Mouse (Mus musculus) thymus, postnatal 10 days (tissue): Measurements from ENCODE around the gene Gtf2h1.
"Not testable (repeated sequence)": the region's sequence is repeated elsewhere in the genome, so short reads cannot be mapped to it uniquely, and the experiment has no call there.

Experiments
- DNase-seq, 2 experiments: peaks; one replicate each; pipeline ENCODE4 v3.0.0; 2021; ENCODE audit warnings: low spot score in 2 of 2

Gtf2h1 gene

DNA sequence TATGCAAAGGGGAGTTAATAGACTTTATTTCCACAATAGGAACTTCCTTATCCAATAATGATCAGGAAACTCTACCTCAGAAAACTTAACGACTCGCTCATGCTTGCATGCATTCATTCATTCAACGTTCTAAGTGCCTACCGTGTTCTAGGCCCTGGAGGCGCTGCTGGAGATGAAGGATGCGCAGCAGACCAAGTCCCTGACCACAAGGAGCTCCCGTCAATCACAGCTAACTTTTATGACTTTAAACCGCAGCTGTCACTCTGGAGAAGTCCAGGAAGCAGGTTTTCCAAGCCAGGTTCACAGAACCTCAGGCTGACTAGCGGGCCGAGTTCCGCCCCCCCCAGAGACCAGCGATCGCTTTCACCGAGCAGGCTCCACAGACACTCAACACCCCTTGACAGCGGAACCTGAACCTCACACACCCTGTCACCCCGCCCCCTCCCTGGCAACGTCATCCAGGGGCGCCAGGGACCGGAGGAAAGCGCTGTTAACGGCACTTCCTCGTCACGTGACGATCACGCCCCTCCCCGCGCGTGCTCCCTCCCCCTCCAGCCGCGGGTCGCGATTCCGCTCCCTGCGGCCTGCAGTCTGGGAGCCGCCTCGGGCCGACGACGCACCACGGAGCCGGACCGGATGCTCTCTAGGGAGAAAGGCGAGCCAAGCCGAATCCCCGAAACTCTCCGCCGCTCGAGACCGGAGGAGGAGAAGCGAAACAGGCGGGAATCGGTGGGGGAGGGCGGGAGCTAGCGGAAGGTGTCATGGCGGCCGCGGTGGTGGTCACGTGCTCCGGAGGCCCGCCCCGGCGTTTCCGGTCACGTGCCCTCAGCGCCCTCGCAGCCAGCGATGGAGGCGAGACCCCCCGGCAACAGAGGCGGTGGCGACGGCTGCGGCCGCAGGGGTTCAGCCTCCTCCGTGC is at the start of gene Gtf2h1, which contains the start of gene Hps5:
Gene Gtf2h1 (plus strand): TSS at position 817 of the 919 bp plus-strand sequence.
Gene Hps5 (minus strand): TSS at position 778 of the 919 bp plus-strand sequence.
- peak; percentile 98 to 99 for DNase-seq

DNA sequence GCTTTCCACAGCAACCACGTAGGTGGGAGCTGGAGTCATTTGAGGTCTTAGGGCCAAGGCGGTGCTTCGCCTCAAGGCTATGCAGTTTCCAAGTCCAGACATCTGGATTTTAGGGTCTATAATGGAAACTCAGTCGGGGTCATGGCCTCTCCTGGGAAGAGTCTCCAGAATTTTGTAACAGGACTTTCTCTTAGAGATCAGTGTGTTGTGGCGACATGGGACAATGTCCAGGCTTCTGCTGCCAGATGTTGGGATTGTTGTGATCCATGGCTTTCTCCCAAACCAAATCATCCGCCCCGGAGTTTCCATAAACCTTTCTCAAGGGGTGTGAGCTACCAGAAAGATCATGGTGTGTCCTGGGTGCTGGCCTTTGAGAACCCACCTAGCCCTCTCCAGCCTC is 49.5 kb upstream of the Gtf2h1 start:
- DNase-seq: no peak

DNA sequence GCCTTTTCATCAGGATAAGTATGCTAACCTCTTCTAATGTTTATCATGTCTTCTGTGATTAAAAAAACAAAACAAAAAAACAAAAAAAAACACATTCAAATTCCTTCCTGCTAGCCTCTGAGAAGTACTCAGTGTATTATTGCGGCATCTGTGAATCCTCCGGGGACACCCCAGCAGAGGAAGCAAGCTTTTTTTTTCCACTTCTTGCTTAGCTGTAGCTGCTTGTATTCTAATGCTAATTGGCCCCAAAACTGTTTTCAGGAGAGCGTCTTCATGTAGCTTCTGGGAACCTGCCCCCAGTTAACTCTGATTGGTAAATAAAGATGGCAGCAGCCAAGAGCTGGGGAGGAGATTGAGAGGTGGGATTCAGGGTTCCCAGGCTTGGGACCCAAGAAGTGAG is 47.4 kb upstream of the Gtf2h1 start:
- DNase-seq: no peak

DNA sequence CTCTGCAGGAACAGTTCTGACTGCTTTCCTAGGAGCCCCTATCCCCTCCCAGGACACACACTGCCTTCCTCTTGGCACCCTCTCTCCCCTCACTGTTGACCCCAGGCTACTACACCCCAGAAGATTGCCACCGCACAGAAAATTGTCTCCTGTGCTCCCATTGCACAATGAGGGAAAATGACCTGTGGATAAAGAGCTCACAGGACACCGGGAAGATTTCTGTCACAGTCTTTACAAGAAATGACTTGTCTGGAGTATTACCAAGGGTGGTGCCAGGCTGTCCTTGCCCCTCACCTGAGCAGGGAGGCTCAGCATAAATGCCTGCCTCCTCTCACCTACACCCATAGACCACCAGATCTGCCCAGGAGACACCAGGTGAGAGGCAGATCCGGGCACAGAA is 44.4 kb upstream of the Gtf2h1 start, which contains the start of gene Saa2:
Gene Saa2 (plus strand): TSS at position 301 of the 400 bp plus-strand sequence.
- no peak for DNase-seq

DNA sequence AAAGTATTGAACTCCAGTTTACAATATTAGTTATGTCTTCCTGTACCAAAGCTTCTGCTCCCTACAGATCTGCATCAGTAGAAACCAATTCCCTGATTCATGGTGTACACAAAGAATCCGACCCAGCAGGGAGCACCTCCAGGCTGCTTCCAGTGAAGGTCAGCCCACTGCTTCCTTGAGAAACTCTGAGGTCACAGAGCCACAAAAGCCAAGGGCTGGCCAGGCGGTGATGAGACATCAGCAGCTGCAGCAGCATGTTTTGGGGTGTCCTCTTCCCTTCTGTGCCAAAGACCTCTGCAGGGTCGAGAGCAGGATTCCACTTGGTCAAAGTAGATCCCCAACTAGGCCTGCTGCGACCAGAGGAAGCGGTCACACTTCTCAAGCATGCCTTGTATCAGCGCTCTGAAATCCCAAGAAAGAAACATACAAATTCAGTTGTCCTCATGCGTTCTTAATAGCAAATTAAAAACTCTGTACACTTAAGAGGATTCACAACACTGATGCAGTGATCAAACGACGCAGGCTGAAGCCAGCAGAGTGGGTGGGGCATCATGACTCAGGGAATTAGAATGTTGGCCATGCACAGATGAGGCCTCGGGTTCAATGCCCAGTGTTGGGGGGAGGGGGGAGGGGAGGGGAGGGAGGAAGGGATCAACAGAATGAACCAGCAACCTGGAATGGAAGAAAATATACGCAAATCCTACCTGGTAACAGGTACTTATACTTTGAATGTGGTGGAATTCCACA is 34.7 kb upstream of the Gtf2h1 start:
- no peak for DNase-seq

DNA sequence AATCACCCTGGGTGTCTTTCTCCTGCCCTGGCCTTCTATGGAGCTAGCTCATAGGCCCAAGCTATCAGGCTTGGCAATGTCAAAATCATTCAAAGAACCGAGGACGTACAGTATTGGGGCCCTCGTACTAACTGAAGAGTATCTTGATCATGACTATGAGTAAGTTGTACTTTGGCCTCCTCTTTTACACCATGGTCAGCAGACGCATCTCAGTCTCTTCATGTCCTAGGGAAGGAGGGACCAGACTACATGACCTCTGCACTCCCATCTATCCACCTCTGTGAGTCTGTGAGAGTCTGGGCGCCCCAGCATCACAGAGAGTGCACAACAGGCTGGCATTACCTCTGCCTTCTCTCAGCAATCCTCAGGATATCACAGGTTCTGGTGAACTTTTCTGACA is 33.3 kb upstream of the Gtf2h1 start:
- DNase-seq: no peak

DNA sequence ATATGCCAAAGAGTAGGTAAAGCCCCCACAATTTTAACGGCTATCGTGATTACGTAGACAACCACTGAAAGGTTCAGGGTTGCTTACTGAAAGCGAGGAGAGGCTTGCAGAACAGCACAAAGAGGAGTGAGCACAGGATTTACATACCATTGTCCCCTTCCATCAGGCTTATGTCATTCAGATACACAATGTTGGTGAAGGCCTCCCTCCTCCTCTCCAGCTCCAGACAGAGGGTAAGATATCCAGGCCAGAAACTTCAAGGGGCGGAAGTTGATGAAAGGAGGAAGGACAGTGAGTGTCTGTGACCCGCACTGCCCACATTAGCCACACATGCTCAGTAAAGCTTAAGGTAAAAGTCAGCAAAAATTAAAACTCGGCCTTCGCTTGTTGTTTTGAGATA is 31.2 kb upstream of the Gtf2h1 start:
- DNase-seq: no peak

DNA sequence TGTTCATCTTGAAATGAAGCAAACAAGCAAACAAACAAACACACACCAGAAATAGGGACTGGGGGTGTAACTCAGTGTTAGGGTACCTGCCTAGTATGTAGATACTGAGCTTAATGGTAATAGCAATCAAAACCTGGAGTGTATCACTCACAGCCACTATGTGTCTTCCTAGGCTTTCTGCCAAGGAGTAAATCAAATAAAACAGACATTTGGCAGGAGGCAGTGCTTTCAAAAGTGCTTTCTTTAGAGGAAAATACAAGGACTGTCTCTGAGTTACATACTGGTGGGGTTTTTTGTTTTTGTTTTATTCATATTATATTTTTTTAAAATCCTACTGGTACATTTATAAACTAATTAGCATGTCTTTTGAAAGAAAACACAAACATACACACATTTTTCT is 28.5 kb upstream of the Gtf2h1 start:
- DNase-seq: no peak

DNA sequence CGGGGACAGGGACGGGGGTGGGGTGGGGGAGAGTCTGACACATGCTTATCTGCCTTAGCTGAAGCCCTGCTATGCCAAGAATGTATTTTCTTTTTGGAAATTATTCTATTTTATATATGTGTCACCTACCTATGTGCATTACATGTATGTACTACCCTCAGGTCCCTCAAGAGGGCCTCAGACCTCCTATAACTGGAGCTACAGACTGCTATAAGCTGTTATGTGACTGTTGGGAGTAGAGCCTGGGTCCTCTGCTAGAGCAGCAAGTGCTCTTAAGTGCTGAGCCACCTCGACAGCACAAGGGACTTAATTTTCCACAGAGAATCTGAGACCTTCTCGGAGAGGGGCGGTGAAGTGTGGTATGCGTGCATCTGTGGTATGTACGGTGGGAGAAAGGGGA is 27.5 kb upstream of the Gtf2h1 start:
- no peak for DNase-seq

DNA sequence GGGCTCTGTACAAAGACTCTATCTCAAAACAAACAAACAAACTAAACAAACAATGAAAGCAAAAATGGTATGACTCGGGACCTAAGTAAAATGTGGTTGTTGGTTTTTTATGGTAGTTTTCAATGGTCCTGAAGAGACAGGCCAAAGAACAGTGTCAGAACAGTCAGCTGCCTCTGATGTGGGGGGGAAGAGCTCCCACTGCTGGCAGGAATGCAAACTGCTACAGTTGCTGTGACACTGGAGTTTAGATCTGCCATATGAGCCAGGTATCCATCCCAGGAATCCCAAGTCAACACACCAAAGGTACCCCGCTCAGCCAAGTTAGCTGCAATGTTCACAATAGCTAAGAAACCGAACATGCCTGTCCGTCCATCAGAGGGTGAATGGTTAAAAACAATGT is 25.2 kb upstream of the Gtf2h1 start:
- DNase-seq: peak in 1 of 2 experiments; percentile 11

DNA sequence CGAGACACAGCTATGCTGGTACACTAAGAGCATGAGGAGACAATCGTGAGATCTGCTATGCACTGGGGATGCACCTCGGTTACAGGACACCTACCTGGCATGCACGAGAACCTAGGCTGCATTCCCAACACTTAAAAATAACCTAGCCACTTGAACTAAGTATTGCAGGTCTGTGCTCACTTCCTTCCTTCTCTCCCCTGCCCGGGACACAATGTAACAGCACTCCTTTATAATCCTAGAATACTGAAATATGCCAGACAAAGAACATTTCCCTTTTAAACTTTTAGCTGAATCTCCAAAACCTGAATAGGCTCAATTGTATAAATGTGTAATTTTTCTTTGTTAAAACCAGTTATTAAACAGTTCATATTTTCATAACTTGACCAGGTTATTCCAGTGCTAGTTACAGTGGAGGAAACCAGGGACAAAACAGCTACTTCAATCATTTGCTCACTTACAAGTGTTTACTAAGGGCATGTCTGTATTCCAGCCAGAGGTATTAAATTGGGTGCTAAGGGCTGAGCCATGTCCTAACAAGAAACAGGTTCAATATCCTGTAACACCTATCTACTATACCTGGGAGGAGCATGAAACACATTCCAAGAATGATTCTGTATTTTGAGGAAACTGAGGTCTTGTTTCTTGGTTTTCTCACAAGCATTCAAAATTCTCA is 6.6 kb upstream of the Gtf2h1 start:
- DNase-seq: no peak

DNA sequence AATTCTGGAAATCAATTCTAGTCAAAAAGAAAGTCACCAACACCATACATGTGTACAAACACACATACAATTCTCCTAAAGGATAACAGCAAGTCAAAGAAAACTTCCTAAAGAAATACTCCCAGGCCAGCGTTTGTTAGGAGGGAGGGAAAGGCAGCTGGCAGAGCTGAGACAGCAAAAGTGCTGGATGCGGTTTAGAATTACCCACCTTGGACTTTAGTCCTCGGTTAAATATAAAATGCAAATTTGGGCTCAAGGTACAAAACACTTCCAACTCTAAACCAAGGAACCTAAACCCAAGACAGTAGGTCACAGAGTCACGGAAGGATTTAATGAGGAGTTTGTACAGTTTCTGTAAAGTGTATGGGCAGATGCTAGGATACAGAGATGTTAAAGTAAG is 2.0 kb upstream of the Gtf2h1 start:
- DNase-seq: no peak

DNA sequence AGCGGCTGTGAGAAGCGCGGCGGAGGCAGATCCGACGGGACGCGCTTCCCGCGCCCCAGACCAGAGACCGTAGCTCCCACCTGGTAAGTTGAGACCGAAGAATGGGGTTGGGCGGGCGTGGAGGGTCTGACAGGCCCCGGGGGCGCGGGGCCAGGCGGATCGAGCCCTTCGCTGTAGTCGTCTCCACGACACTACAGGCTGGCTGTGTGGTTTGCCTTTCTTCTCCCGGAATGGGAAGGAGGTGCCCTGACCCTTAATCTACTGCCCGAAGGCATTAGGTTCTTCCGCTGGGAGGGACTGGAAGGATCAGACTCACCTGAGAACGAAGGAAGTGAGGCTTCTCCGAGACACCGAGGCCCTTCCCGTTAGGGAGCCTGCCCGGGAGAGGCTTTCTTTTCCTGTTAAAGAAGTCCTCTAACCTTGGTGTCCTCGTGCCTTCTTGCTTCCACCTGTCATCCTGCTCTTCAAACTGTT is 340 bp downstream of the Gtf2h1 start:
- no peak for DNase-seq

DNA sequence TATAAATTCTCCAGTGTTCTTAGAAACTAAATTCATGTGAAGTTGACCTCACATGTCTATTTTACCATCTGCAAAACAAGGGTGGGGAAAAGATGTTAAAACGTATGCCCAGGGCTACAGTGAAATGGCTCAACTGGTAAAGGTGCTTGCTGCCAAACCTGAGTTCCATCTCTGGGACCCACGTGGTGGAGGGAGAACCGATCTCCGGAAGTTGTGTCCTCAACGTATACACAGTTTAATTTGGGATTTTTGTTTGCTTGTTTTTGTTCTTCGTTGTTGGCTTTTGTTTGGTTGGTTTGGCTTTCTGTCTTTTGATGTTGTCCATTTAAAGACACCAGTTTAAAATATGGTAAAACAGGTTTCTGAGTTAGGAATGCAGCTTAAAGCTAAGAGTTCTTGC is 876 bp downstream of the Gtf2h1 start:
- no peak for DNase-seq

DNA sequence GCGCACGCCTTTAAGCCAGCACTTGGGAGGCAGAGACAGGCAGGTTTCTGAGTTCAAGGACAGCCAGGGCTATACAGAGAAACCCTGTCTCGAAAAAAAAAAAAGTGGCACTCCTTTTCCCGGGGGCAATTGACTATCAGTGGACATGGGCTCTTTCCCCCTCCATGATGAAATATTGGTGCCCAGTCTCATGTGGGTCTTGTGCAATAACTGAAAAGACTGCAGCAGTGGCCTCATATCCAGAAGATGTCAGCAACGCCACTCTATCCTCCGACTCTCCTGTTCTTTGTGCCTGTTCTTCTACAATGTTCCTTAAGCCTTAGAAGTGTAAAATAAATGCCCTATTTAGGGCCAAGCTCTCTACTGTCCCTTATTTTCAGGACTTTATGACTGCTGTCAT is 14.4 kb downstream of the Gtf2h1 start:
- no peak for DNase-seq

DNA sequence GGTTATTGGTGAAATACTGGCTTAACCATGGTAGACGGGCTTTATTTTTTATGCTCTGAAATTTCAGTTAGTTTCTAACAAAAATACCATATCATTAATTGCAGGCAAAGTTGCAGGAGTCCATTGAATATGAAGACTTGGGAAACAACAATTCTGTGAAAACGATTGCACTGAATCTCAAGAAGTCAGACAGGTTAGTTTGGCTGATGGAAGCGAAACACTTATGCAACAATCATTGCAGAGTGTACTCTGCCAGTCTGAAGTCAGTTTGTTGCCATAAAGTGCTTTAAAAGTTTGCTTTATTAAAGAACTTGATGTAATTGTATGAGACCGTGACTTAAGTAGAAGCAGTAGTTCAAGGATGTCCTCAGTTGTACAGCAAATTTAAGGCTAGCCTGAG is 18.1 kb downstream of the Gtf2h1 start:
- no peak for DNase-seq

DNA sequence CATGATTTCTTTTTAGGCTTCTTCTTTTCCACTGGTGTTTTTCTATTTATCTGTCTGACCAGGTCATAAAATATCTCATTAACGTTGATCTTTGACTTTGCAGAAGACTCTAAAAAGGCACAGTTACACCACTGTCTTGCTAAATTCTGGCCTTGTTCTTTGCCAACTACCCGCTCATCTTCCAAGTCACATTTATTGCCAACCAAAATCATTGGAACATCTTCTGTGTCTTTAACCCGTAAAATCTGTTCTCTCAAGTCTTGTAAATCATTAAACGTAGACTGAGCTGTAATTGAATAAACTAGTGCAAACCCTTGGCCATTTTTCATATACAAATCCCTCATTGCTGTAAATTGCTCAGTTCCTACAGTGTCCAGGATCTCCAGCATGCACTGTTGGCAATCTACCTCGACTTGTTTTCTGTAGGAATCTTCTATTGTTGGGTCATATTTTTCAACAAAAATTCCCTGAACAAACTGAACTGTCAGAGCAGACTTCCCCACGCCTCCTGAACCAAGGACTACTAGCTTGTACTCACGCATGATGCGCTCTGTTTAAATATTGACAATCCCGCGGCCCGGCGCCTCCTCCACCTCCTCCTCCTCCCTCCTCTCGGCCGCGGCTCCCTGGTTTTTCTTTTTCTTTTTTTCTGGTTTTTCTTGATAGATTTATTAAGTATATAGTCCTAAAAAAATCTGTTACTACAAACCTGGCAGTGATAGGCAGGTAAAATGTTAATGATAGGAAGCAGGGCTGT is 25.2 kb downstream of the Gtf2h1 start:
- not testable (repeated sequence) for DNase-seq

DNA sequence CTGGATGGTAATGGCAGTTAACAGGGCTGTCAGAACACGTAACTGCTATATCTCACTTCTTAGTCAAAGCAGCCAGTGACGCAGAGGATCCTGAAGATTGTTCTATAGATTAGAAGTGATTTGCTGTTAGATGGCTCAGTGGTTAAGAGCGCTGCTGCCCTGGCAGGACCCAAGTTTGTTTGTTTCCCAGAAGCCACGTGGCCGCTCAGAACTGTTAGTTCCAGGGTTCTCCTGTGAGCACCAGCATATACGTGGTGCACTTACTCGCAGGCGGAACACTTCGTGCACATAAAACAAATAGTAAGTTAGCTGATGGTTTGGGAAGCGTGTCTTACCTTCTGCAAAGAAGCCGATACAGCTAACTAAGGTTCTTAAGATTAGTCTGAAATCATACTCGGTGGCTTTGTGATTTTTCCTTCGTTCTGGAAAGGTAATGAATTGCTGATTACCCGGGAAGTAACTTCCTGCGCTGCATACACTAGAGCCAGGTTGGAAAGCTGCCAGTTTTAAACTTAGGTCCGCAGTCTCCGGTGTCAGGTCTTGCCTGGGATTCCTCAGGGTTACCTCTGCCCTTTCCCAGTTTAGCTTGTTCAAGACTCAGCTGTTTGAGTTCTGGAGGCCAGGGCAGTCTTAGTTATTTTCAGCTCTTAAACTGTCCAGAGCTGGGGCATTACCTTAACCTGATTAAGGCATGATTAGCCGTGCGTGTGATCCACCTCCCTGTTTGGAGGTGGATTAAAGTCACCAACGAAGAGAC is 31.3 kb downstream of the Gtf2h1 start:
- no peak for DNase-seq

DNA sequence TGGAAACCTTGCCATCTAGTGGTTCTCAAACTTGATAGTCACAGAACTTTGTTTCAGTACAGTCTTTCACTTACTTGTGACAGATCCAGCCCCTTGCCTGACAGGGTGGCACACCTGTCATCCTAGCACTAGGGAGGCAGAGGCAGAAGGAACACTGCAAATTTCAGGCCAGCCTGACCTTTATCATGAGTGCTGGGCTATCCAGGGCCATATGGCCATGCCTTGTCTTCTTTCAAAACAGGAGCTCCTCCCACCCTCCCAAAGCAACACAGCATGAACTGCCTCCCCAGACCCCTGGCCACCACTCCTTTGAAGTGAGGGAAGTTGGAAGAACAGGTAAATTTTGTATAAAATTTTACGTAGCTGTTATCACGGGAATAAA is 31.9 kb downstream of the Gtf2h1 start:
- DNase-seq: no peak

DNA sequence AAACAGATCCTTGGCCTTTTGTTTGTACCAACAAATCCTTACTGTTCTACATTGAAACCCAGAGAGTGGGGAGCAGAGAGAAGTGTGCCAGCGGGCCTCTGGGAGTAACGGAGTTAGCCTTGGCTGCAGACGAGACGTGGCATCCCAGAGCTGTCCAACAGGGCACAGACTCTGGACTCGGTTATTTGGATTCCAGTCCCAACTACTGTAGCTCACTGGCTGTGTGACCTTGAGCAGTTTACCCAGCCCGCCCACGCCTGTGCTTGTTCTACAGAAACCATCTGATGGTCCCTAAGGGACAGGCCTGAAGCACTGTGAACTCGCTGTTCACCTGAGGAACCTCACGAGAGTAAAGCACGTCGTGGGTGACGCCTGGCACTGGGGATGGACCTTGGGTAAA is 34.0 kb downstream of the Gtf2h1 start:
- no peak for DNase-seq
